Mouse (Mus musculus): ENCODE results near the gene Pex16. TPM values are rescaled to one million over a fixed set of nuclear protein-coding genes. Genes with fewer than 3 reads are reported as not detected.

Gene Pex16
- polyA plus RNA-seq (2015; fragmentation: Nextera tagmentation; extraction: Ambion mirVana): 29.8 and 35.7 TPM in 2 replicates

DNA sequence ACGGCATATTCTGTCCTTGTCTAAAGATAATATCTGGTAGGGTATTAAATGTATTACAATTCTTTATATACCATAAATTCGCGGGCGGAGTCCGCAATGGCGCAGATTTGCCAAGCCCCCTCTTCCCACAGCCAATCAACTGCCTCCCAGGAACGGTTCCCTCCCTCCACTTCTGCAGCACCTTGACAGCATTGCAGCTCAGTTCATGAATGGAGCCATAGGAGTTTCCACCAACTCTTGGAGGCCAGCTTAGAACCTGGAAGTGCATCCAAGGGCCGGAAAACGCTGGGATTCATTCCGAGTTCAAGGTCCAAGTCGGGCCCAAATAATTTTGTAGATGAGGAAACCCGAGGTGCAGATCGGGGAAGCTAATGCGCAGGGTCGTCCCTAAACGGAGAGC lies at the start of gene Pex16, which contains the start of gene Large2:
Gene Pex16, plus strand, starts transcription at position 163 of the 400 bp plus-strand sequence.
Gene Large2, minus strand, starts transcription at position 356 of the 400 bp plus-strand sequence.
- 1% methylated on average over 16 of the region's 16 CpGs for WGBS

DNA sequence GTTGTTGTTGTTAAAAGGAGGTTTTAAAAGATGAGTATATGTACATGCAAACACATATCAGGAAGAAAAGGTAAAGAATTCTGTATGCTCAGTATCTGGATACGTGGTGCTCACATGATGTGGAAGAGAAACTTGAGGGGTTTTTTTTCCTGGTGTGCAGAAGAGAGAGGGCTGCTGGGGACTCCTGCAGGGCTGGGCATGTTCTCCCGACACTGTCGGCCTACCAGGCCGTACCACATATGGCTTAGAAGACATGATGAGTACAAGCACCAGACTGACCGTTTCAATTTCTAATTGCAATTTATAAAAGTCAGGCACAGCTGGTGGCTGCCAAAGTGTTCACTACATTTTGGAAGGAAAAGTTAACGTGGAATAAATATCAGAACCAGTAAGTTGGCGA lies 48.8 kb upstream of the Pex16 start:
- WGBS: 88% methylated on average over 7 of the region's 7 CpGs
- Histone ChIP-seq H3K4me3 (ENCODE audit: low read length) (no peak overlapping the region), H3K4me2 (replicated peaks; ENCODE audit: low read depth, low read length) (no peak overlapping the region), H3K4me1 (ENCODE audit: insufficient read depth, low read length) (no peaks in the 10 kb centered on the region), H3K27ac (ENCODE audit: low read length) (no peak overlapping the region), H3K27me3 (ENCODE audit: insufficient read depth, low read length) (no peaks in the 10 kb centered on the region), H3K9ac (replicated peaks; ENCODE audit: low read length) (no peak overlapping the region), H3K36me3 (ENCODE audit: insufficient read depth, low read length) (peaks cover 21% of the 10 kb centered on the region), H3K9me3 (ENCODE audit: low read length) (no peaks in the 10 kb centered on the region)
- no peak for ATAC-seq (ENCODE audit: low FRiP score, low TSS enrichment)

More for the DNA sequence above, at the start of gene Pex16, which contains the start of gene Large2:
- H3K36me3 ChIP-seq (ENCODE audit: insufficient read depth, low read length): peaks cover 8% of the 10 kb centered on the region
- peak within 1 kb of the TSS; percentile 96 for H3K27ac ChIP-seq (ENCODE audit: low read length)
- peak within 1 kb of the TSS; percentile 90 for H3K4me2 ChIP-seq (replicated peaks; ENCODE audit: low read depth, low read length)
- H3K9me3 ChIP-seq (ENCODE audit: low read length): no peaks in the 10 kb centered on the region
- no peak for ATAC-seq (ENCODE audit: low FRiP score, low TSS enrichment)
- 0 out of 2 replicates have a peak, but pooled peaks cover 5% of the 10 kb centered on the region for H3K27me3 ChIP-seq (ENCODE audit: insufficient read depth, low read length)
- H3K9ac ChIP-seq (replicated peaks; ENCODE audit: low read length): peak within 1 kb of the TSS; percentile 69
- peak within 1 kb of the TSS; percentile 77 for H3K4me3 ChIP-seq (ENCODE audit: low read length)
- peaks cover 52% of the 10 kb centered on the region for H3K4me1 ChIP-seq (ENCODE audit: insufficient read depth, low read length)

DNA sequence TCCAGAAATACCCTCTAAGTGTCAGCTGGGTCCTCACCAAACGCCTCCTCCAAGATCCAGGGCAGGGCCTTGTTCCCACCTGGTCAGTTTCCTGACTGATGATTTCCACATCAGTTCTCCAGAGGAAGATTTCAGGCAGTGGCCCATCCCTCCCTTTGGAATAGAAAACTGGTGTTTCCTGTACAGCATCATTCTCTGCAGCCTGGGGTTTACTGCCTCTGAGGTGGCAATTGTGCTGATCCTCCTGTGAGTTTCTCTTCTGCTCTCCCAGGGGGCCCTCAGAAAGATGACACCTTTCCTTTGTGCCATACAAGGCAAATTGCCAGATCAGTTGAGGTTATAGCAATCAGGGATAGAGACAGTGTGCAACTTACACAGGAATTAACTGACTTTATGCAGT lies 48.3 kb upstream of the Pex16 start:
- H3K27ac ChIP-seq (ENCODE audit: low read length): no peak overlapping the region
- H3K9ac ChIP-seq (replicated peaks; ENCODE audit: low read length): no peak overlapping the region
- H3K9me3 ChIP-seq (ENCODE audit: low read length): no peaks in the 10 kb centered on the region
- no peak overlapping the region for H3K4me3 ChIP-seq (ENCODE audit: low read length)
- no peaks in the 10 kb centered on the region for H3K27me3 ChIP-seq (ENCODE audit: insufficient read depth, low read length)
- 44% methylated on average over 1 of the region's 1 CpGs for WGBS
- no peak overlapping the region for H3K4me2 ChIP-seq (replicated peaks; ENCODE audit: low read depth, low read length)
- no peaks in the 10 kb centered on the region for H3K4me1 ChIP-seq (ENCODE audit: insufficient read depth, low read length)
- H3K36me3 ChIP-seq (ENCODE audit: insufficient read depth, low read length): peaks cover 22% of the 10 kb centered on the region
- no peak for ATAC-seq (ENCODE audit: low FRiP score, low TSS enrichment)

DNA sequence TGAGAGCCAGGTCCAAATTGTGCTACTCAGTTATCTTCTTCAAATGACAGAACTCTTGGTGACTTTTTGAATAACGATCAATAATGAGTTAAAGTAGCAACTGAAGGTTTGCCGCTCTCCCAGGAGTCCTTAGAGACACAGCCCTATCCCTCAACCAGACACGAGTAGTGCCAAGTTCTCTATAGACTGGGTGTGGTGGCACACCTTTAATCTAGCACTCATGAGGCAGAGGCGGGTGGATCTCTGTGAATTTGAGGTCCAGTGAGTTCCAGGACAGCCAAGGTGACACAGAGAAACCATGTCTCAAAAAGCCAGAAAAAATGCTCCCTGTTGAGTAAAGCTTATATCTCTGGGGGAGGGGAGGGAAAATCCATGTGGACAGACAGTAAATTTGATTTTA lies 46.9 kb upstream of the Pex16 start:
- Histone ChIP-seq H3K27ac (ENCODE audit: low read length) (no peak overlapping the region), H3K27me3 (ENCODE audit: insufficient read depth, low read length) (no peaks in the 10 kb centered on the region), H3K9ac (replicated peaks; ENCODE audit: low read length) (no peak overlapping the region), H3K9me3 (ENCODE audit: low read length) (no peaks in the 10 kb centered on the region), H3K4me1 (ENCODE audit: insufficient read depth, low read length) (no peaks in the 10 kb centered on the region), H3K4me2 (replicated peaks; ENCODE audit: low read depth, low read length) (no peak overlapping the region), H3K4me3 (ENCODE audit: low read length) (no peak overlapping the region), H3K36me3 (ENCODE audit: insufficient read depth, low read length) (peaks cover 25% of the 10 kb centered on the region)
- no peak for ATAC-seq (ENCODE audit: low FRiP score, low TSS enrichment)
- WGBS: 94% methylated on average over 4 of the region's 4 CpGs

DNA sequence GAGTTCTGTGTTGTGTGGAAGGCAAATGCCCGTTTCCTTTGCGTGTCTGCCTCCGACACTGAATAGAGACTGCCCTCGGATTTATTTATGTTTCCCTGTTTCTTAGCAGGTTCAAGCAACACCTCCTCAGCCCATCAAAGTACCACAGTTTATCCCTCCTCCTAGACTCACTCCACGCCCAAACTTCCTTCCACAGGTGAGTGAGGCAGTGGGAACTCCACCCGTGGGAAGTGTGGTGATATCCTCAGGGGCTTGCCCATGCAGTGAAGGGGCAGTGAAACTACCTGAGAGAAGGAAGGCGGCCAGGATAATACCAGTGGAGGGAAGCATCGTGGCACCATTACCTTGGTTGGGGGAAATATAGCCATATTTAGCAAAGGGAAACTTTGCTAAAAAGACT lies 46.3 kb upstream of the Pex16 start:
- no peak overlapping the region for H3K4me2 ChIP-seq (replicated peaks; ENCODE audit: low read depth, low read length)
- no peak for ATAC-seq (ENCODE audit: low FRiP score, low TSS enrichment)
- H3K4me1 ChIP-seq (ENCODE audit: insufficient read depth, low read length): no peaks in the 10 kb centered on the region
- H3K36me3 ChIP-seq (ENCODE audit: insufficient read depth, low read length): peaks cover 24% of the 10 kb centered on the region
- 89% methylated on average over 8 of the region's 8 CpGs for WGBS
- H3K27ac ChIP-seq (ENCODE audit: low read length): no peak overlapping the region
- H3K27me3 ChIP-seq (ENCODE audit: insufficient read depth, low read length): no peaks in the 10 kb centered on the region
- no peak overlapping the region for H3K9ac ChIP-seq (replicated peaks; ENCODE audit: low read length)
- no peaks in the 10 kb centered on the region for H3K9me3 ChIP-seq (ENCODE audit: low read length)
- H3K4me3 ChIP-seq (ENCODE audit: low read length): no peak overlapping the region

DNA sequence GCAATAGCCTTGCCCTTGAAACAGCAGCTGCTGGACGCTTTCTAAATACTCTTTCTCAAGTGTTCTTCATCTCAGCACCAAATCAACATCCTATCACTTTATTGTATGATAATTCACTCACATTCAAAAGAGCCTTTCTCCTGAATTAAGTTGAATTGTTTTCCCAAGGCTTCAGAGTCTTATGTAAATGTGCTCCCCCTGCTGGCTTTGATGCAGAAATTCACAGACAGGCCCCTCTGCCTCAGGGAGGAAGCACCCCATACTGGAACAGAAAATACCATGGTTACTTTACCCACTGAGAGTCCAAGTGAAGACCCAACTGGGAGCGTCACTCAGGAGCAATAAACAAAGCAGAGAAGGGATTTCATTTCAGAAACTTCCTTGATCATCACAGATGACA lies 43.6 kb upstream of the Pex16 start:
- Histone ChIP-seq H3K4me3 (ENCODE audit: low read length) (no peak overlapping the region), H3K9ac (replicated peaks; ENCODE audit: low read length) (no peak overlapping the region), H3K27ac (ENCODE audit: low read length) (no peak overlapping the region), H3K9me3 (ENCODE audit: low read length) (no peaks in the 10 kb centered on the region), H3K4me2 (replicated peaks; ENCODE audit: low read depth, low read length) (no peak overlapping the region), H3K4me1 (ENCODE audit: insufficient read depth, low read length) (no peaks in the 10 kb centered on the region), H3K36me3 (ENCODE audit: insufficient read depth, low read length) (peaks cover 30% of the 10 kb centered on the region), H3K27me3 (ENCODE audit: insufficient read depth, low read length) (no peaks in the 10 kb centered on the region)
- 58% methylated on average over 2 of the region's 2 CpGs for WGBS
- ATAC-seq (ENCODE audit: low FRiP score, low TSS enrichment): no peak

DNA sequence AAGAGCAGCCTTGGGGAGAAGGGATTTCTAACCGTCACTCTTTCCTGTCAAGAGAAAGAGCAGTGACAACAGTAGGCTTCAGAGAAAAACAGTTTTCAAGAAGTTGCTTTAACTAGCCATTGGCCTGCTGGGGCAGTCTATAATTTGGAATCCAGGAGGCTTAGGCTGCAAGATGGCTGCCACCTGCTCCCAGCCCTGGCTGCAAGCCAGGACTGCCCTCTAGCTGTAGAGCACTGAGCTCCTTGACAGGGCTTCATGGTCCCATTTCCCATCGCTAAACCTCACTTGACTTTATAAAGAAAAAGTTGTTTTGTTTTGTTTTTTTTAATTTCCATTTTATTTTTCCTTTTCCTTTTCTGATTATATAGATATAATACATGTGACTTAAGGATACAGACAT lies 43.1 kb upstream of the Pex16 start:
- Histone ChIP-seq H3K9ac (replicated peaks; ENCODE audit: low read length) (no peak overlapping the region), H3K36me3 (ENCODE audit: insufficient read depth, low read length) (peaks cover 30% of the 10 kb centered on the region)
- WGBS: 90% methylated on average over 2 of the region's 2 CpGs

DNA sequence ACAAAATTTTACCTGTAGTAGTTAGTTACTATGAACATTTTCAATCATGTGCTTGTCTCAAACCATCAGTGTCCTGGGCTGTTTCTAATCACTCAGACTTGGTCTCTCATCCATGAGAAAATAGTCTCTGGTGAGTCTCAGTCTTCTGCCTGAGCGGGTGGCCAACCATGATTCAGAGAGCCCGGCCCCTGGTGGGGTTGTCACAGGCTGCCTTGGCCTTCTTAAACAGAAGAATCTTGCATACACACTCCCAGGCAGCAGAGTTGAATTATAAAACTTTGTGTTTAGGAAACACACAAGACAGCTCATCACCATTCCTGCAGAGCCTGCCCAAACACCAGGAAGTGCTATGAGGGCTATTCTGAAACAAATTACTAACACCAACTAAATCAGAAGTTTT lies 42.6 kb upstream of the Pex16 start:
- Histone ChIP-seq H3K27me3 (ENCODE audit: insufficient read depth, low read length) (no peaks in the 10 kb centered on the region), H3K9ac (replicated peaks; ENCODE audit: low read length) (no peak overlapping the region), H3K4me1 (ENCODE audit: insufficient read depth, low read length) (no peaks in the 10 kb centered on the region), H3K4me3 (ENCODE audit: low read length) (no peak overlapping the region), H3K9me3 (ENCODE audit: low read length) (no peaks in the 10 kb centered on the region), H3K27ac (ENCODE audit: low read length) (no peak overlapping the region), H3K4me2 (replicated peaks; ENCODE audit: low read depth, low read length) (no peak overlapping the region), H3K36me3 (ENCODE audit: insufficient read depth, low read length) (peaks cover 30% of the 10 kb centered on the region)
- no peak for ATAC-seq (ENCODE audit: low FRiP score, low TSS enrichment)
- 89% methylated on average over 2 of the region's 2 CpGs for WGBS

More for the DNA sequence above, 43.1 kb upstream of the Pex16 start:
- Histone ChIP-seq H3K27ac (ENCODE audit: low read length) (no peak overlapping the region), H3K4me1 (ENCODE audit: insufficient read depth, low read length) (no peaks in the 10 kb centered on the region), H3K9me3 (ENCODE audit: low read length) (no peaks in the 10 kb centered on the region), H3K27me3 (ENCODE audit: insufficient read depth, low read length) (no peaks in the 10 kb centered on the region), H3K4me3 (ENCODE audit: low read length) (no peak overlapping the region), H3K4me2 (replicated peaks; ENCODE audit: low read depth, low read length) (no peak overlapping the region)
- no peak for ATAC-seq (ENCODE audit: low FRiP score, low TSS enrichment)

DNA sequence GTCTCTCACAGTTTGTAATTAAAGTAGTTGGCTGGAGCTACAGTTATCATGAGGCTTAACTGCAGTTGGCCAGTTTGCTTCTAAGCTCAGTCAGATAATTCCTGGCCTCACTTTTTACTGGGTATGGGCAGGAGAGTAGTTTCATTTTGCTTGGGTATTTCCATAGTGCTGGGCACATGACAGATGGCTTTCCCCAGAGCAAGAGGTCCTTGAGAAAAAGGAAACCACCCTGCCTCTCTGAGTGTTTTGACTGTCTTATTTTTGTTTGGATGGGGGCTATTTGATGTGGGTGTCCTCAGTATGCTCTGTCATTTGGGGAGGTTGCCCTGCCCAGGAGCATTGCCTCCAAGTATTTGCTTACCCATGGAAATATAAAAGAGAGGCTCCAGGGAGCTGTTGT lies 32.1 kb upstream of the Pex16 start:
- Histone ChIP-seq H3K36me3 (ENCODE audit: insufficient read depth, low read length) (peaks cover 15% of the 10 kb centered on the region), H3K27ac (ENCODE audit: low read length) (no peak overlapping the region), H3K4me3 (ENCODE audit: low read length) (no peak overlapping the region), H3K9ac (replicated peaks; ENCODE audit: low read length) (no peak overlapping the region), H3K9me3 (ENCODE audit: low read length) (no peaks in the 10 kb centered on the region), H3K27me3 (ENCODE audit: insufficient read depth, low read length) (no peaks in the 10 kb centered on the region), H3K4me2 (replicated peaks; ENCODE audit: low read depth, low read length) (no peak overlapping the region), H3K4me1 (ENCODE audit: insufficient read depth, low read length) (no peaks in the 10 kb centered on the region)
- no peak for ATAC-seq (ENCODE audit: low FRiP score, low TSS enrichment)

DNA sequence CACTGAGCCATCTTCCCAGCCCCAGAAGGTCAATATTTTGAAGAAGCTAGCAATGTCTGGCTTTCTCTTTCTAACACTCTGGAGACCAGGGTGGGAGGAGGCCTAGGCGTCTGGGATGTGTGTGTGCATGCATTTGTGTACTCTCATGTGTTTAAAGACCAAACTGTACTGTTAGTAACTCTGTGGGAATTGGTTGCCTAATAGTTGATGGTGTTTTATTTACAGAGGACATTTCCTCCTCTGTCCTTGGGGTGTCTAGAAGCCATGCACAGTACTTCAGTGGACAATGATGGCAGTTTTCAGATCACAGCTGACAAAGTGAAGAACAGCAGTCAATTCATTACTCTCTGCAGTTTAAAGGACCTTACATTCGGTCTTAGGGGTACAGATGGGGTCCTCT lies 27.3 kb upstream of the Pex16 start:
- H3K4me3 ChIP-seq (ENCODE audit: low read length): no peak overlapping the region
- H3K4me2 ChIP-seq (replicated peaks; ENCODE audit: low read depth, low read length): no peak overlapping the region
- WGBS: 86% methylated on average over 2 of the region's 2 CpGs
- peaks cover 10% of the 10 kb centered on the region for H3K4me1 ChIP-seq (ENCODE audit: insufficient read depth, low read length)
- no peaks in the 10 kb centered on the region for H3K9me3 ChIP-seq (ENCODE audit: low read length)
- no peaks in the 10 kb centered on the region for H3K27me3 ChIP-seq (ENCODE audit: insufficient read depth, low read length)
- H3K9ac ChIP-seq (replicated peaks; ENCODE audit: low read length): no peak overlapping the region
- ATAC-seq (ENCODE audit: low FRiP score, low TSS enrichment): no peak
- peaks cover 17% of the 10 kb centered on the region for H3K36me3 ChIP-seq (ENCODE audit: insufficient read depth, low read length)
- H3K27ac ChIP-seq (ENCODE audit: low read length): no peak overlapping the region

Measured in kidney, embryonic 16.5 days (tissue).